Mouse (Mus musculus): ENCODE data around the gene 1700021F05Rik.
"Not testable (repeated sequence)": the region's sequence is repeated elsewhere in the genome, so short reads cannot be mapped to it uniquely, and the experiment has no call there.

Gene 1700021F05Rik

GRCm38 (mm10) chr10:43538831-43539230, 2.0 kb downstream of the 1700021F05Rik start:
- no peak for DNase-seq (ENCODE audit: low spot score)

- no peak for DNase-seq (ENCODE audit: low spot score)
Measured at GRCm38 (mm10) chr10:43537652-43538051, 3.1 kb downstream of the 1700021F05Rik start.

- DNase-seq (ENCODE audit: low spot score): no peak
Measured at GRCm38 (mm10) chr10:43534382-43534781, 6.4 kb downstream of the 1700021F05Rik start.

- DNase-seq (ENCODE audit: low spot score): peak; percentile 64
Measured at GRCm38 (mm10) chr10:43527283-43528269, 13.2 kb downstream of the 1700021F05Rik start.

GRCm38 (mm10) chr10:43523931-43524330, 16.9 kb downstream of the 1700021F05Rik start, which contains the start of gene Gm9803:
TSS of gene Gm9803 (plus strand) at chr10:43524084.
- DNase-seq (ENCODE audit: low spot score): not testable (repeated sequence)

- no peak for DNase-seq (ENCODE audit: low spot score)
Measured at GRCm38 (mm10) chr10:43519977-43520376, 20.8 kb downstream of the 1700021F05Rik start.

GRCm38 (mm10) chr10:43518368-43518767, 22.4 kb downstream of the 1700021F05Rik start:
- DNase-seq (ENCODE audit: low spot score): peak; percentile 84

- no peak for DNase-seq (ENCODE audit: low spot score)
Measured at GRCm38 (mm10) chr10:43517836-43518235, 23.0 kb downstream of the 1700021F05Rik start.

- peak; percentile 85 for DNase-seq (ENCODE audit: low spot score)
Measured at GRCm38 (mm10) chr10:43516992-43517660, 23.7 kb downstream of the 1700021F05Rik start.

GRCm38 (mm10) chr10:43512976-43513375, 27.8 kb downstream of the 1700021F05Rik start:
- DNase-seq (ENCODE audit: low spot score): no peak

GRCm38 (mm10) chr10:43509228-43509627, 31.6 kb downstream of the 1700021F05Rik start:
- DNase-seq (ENCODE audit: low spot score): no peak

GRCm38 (mm10) chr10:43507051-43507450, 33.7 kb downstream of the 1700021F05Rik start:
- DNase-seq (ENCODE audit: low spot score): no peak

GRCm38 (mm10) chr10:43504291-43504690, 36.5 kb downstream of the 1700021F05Rik start:
- no peak for DNase-seq (ENCODE audit: low spot score)

GRCm38 (mm10) chr10:43502599-43502998, 38.2 kb downstream of the 1700021F05Rik start:
- no peak for DNase-seq (ENCODE audit: low spot score)

GRCm38 (mm10) chr10:43490846-43491245, 49.9 kb downstream of the 1700021F05Rik start:
- peak; percentile 67 for DNase-seq (ENCODE audit: low spot score)

GRCm38 (mm10) chr10:43490034-43490433, 50.8 kb downstream of the 1700021F05Rik start:
- DNase-seq (ENCODE audit: low spot score): peak; percentile 58

GRCm38 (mm10) chr10:43489550-43489949, 51.2 kb downstream of the 1700021F05Rik start:
- peak; percentile 84 for DNase-seq (ENCODE audit: low spot score)

GRCm38 (mm10) chr10:43489139-43489538, 51.7 kb downstream of the 1700021F05Rik start:
- no peak for DNase-seq (ENCODE audit: low spot score)

- DNase-seq (ENCODE audit: low spot score): no peak
Measured at GRCm38 (mm10) chr10:43488258-43488657, 52.5 kb downstream of the 1700021F05Rik start.

GRCm38 (mm10) chr10:43487441-43488010, 53.3 kb downstream of the 1700021F05Rik start:
- no peak for DNase-seq (ENCODE audit: low spot score)

- DNase-seq (ENCODE audit: low spot score): no peak
Measured at GRCm38 (mm10) chr10:43485751-43486268, 55.0 kb downstream of the 1700021F05Rik start.

- no peak for DNase-seq (ENCODE audit: low spot score)
Measured at GRCm38 (mm10) chr10:43483426-43483995, 57.3 kb downstream of the 1700021F05Rik start.

Measured in yolk sac, embryonic 10.5 days (tissue).